Mouse (Mus musculus) neural tube, embryonic 12.5 days (tissue): ENCODE results near the gene Asic2. TPM values are rescaled to one million over a fixed set of nuclear protein-coding genes. Genes with fewer than 3 reads are reported as not detected.

Experiments
- ATAC-seq: fragments of 200-750 bp; cut with Nextera tagmentation; 2 replicates; pipeline ENCODE4 v1.8.0; 2017; ENCODE audit warnings: low read depth, mild to moderate bottlenecking, moderate TSS enrichment, moderate library complexity; ENCODE audit not compliant: low FRiP score
- H3K27ac ChIP-seq: fragments of 300-500 bp; sonication (generic); 2 replicates; pipeline ENCODE4 v1.5.1; 2016
- H3K27me3 ChIP-seq: fragments of 300-500 bp; sonication (generic); replicated peaks from 2 replicates; pipeline ENCODE4 v1.6.1; 2016; ENCODE audit warnings: mild to moderate bottlenecking
- H3K36me3 ChIP-seq: fragments of 300-500 bp; sonication (generic); 2 replicates; pipeline ENCODE4 v1.6.1; 2016; ENCODE audit warnings: mild to moderate bottlenecking
- H3K4me1 ChIP-seq: fragments of 300-500 bp; sonication (generic); 2 replicates; pipeline ENCODE4 v1.6.1; 2016
- H3K4me2 ChIP-seq: fragments of 300-500 bp; sonication (generic); replicated peaks from 2 replicates; pipeline ENCODE4 v1.6.1; 2016; ENCODE audit warnings: mild to moderate bottlenecking
- H3K4me3 ChIP-seq: fragments of 300-500 bp; sonication (generic); 2 replicates; pipeline ENCODE4 v1.5.1; 2016
- H3K9ac ChIP-seq: fragments of 300-500 bp; sonication (generic); 2 replicates; pipeline ENCODE4 v1.6.1; 2016; ENCODE audit warnings: mild to moderate bottlenecking
- H3K9me3 ChIP-seq: fragments of 300-500 bp; sonication (generic); 2 replicates; pipeline ENCODE4 v1.6.1; 2016; ENCODE audit warnings: mild to moderate bottlenecking
- WGBS: fragments of 180-500 bp; shearing (Covaris S2); methylation state at CpG from one replicate; pipeline ENCODE4 v1.1.7; 2016; 5-methylcytosine and 5-hydroxymethylcytosine counted together
- polyA plus RNA-seq: library from polyadenylated mRNA; unstranded; fragments of >200 nt; fragmentation: Nextera tagmentation; extraction: Ambion mirVana; gene quantifications from 2 replicates; pipeline ENCODE4 v1.2.1, GENCODE M21; 2016

Gene Asic2
- polyA plus RNA-seq, 1 experiment from 2014 or later, result 8.4 TPM

DNA sequence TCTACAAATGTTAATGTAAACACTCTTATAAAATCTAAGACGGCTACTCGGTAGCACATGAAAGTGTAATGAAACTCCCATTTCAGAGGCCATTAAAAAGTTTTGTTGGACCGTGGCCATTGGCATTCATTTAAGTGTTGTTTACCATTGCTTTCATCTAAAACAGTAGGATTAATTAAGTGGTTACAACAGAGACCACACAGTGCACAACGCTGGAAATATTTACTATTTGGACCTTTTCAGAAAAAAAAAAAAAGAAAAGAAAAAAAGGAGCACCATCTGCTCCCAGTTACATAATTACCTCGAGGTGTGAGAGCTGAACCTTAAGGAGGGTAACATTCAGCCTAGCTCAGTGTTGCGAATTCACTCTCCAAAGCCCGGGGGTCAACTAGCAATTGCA lies 1122.8 kb downstream of the Asic2 start:
- Histone ChIP-seq H3K4me1 (no peaks in the 10 kb centered on the region), H3K27me3 (no peaks in the 10 kb centered on the region), H3K4me3 (no peak overlapping the region), H3K27ac (no peak overlapping the region), H3K4me2 (no peak overlapping the region), H3K9ac (no peak overlapping the region), H3K36me3 (no peaks in the 10 kb centered on the region), H3K9me3 (no peaks in the 10 kb centered on the region)
- WGBS, result 64% methylated on average over 7 of the region's 7 CpGs
- ATAC-seq, result no peak

DNA sequence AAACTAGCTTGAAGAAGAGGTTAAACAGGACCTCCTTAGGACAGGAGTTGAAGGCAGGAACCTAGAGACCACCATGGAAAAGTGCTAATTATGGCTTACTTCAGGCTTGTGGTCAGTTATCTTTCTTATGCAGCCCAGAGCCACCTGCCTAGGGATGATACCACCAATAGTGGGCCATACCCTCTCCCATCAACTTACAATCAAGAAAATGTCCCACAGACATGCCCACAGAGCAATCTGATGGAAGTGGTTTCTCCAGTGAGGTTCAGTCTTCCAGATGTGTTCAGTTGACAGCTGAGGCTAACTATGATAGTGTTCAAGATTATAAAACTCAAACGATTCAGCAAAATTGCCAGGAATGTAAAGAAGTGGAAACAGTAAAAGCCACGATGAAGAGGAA lies 1124.8 kb downstream of the Asic2 start:
- Histone ChIP-seq H3K4me3 (no peak overlapping the region), H3K27me3 (no peaks in the 10 kb centered on the region), H3K9me3 (no peaks in the 10 kb centered on the region), H3K4me2 (no peak overlapping the region), H3K4me1 (no peaks in the 10 kb centered on the region), H3K9ac (no peak overlapping the region), H3K36me3 (no peaks in the 10 kb centered on the region), H3K27ac (no peak overlapping the region)
- 85% methylated on average over 2 of the region's 2 CpGs for WGBS
- no peak for ATAC-seq

DNA sequence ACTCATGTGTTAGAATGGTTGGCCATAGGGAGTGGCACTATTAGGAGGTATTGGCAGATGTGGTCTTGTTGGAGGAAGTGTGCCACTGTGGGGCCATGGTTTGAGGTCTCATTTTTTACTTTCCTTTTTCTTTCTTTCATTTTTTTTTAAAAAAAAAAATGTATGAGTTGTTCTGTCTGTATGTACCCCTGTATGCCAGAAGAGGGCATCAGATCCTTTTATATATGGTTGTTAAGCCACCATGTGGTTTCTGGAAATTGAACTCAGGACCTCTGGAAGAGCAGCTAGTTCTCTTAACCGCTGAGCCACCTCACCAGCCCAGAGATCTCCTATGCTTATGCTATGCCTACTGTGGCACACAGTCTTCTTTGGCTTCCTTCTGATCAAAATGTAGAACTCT lies 1129.5 kb downstream of the Asic2 start:
- no peak for ATAC-seq
- no peak overlapping the region for H3K4me3 ChIP-seq
- H3K27ac ChIP-seq, result no peak overlapping the region
- no peak overlapping the region for H3K9ac ChIP-seq
- no peaks in the 10 kb centered on the region for H3K27me3 ChIP-seq
- 77% methylated on average over 1 of the region's 1 CpGs for WGBS
- H3K36me3 ChIP-seq, result no peaks in the 10 kb centered on the region
- H3K4me1 ChIP-seq, result no peaks in the 10 kb centered on the region
- H3K4me2 ChIP-seq, result no peak overlapping the region
- H3K9me3 ChIP-seq, result no peaks in the 10 kb centered on the region

DNA sequence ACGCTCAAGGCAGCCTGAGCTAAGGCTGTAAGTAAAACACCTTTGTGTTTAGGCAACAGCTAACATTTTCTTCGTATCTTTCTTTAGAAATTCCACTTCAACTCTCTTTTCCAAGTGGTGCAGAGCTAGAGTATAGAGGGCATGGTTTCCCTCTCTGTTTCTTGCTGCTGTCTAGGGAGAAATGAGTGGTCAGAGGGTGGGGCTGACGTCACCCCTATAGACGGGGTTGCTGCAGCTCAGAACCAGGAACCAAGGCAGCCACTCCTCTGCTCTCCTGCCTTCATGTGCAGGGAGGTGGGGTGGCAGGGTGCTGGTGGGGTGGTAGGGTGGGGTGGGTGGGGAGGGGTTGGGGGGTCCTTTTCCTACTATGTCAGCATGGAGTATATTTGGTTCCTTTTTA lies 1132.4 kb downstream of the Asic2 start:
- no peaks in the 10 kb centered on the region for H3K4me1 ChIP-seq

DNA sequence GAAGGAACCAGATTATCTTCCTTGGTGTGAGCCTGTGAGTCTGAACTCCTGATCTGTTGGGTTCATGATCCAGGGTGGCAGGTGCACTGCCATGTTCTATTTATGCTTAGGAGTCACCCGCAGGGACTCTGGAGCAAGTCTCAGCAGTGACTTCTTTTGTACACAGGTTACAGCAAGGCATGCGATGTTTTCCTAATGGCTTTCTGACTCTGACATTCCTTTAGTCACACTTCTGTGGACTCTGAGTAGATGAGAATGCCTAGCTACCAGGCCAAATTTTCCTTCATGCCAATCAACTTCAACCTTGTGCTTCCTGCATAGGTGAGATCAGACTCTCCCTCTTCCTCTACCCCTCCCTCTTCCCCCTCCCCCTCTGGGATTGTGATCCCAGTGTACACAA lies 1132.9 kb downstream of the Asic2 start:
- 81% methylated on average over 2 of the region's 2 CpGs for WGBS
- H3K36me3 ChIP-seq, result no peaks in the 10 kb centered on the region
- no peaks in the 10 kb centered on the region for H3K27me3 ChIP-seq
- no peak for ATAC-seq
- H3K9ac ChIP-seq, result no peak overlapping the region
- H3K27ac ChIP-seq, result no peak overlapping the region
- no peak overlapping the region for H3K4me3 ChIP-seq
- no peak overlapping the region for H3K4me2 ChIP-seq
- no peaks in the 10 kb centered on the region for H3K4me1 ChIP-seq
- no peaks in the 10 kb centered on the region for H3K9me3 ChIP-seq

More for the DNA sequence above, 1132.4 kb downstream of the Asic2 start:
- no peak for ATAC-seq
- H3K9me3 ChIP-seq, result no peaks in the 10 kb centered on the region
- H3K9ac ChIP-seq, result no peak overlapping the region
- no peaks in the 10 kb centered on the region for H3K27me3 ChIP-seq
- no peak overlapping the region for H3K4me2 ChIP-seq
- WGBS, result 85% methylated on average over 4 of the region's 4 CpGs
- no peak overlapping the region for H3K4me3 ChIP-seq
- H3K36me3 ChIP-seq, result no peaks in the 10 kb centered on the region
- no peak overlapping the region for H3K27ac ChIP-seq

Other genes starting within 250 kb of the Asic2 start
- 0.06 and 0.13 TPM in 2 replicates for gene 5530401A14Rik, start 107.8 kb downstream of the Asic2 start, polyA plus RNA-seq
- 2.7 and 3.6 TPM in 2 replicates for gene Ccl2, start 67.1 kb upstream of the Asic2 start, polyA plus RNA-seq
- not detected in 2 replicates for gene Gm17268, start 70.1 kb upstream of the Asic2 start, polyA plus RNA-seq
- gene Ccl7, start 77.3 kb upstream of the Asic2 start, polyA plus RNA-seq, result 1.7 and 2.4 TPM in 2 replicates
- gene Ccl11, start 89.4 kb upstream of the Asic2 start, polyA plus RNA-seq, result 0.24 and 0.31 TPM in 2 replicates
- 1.8 and 1.9 TPM in 2 replicates for gene Ccl12, start 133.4 kb upstream of the Asic2 start, polyA plus RNA-seq
- gene Ccl8, start 146.7 kb upstream of the Asic2 start, polyA plus RNA-seq, result not detected in 2 replicates